Mouse (Mus musculus): Measurements from ENCODE around the gene Fetub. TPM values are rescaled to one million over a fixed set of nuclear protein-coding genes. Genes with fewer than 3 reads are reported as not detected.

Gene Fetub
- total RNA-seq, 2 experiments from 2014 or later, result not detected

DNA sequence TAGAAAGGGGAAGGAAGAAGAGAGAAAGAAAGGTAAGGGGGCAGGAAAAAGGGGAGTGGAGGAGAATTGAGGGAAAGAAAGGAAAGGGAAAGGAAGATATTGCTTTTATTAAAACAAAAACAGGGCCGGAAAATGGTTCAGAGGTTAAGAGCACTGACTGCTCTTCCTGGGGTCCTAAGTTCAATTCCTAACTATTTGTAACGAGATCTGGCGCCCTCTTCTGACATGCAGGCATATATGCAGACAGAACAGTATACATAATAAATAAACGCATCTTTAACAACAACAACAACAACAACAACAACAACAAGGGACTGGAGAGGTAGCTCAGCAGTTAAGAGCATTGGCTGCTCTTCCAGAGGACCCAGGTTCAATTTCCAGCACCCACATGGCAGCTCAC is 34.9 kb downstream of the Fetub start:
- ATAC-seq (replicated peaks; ENCODE audit: low FRiP score, low TSS enrichment, poor library complexity, severe bottlenecking), result no peak

GRCm38 (mm10) chr16:22955397-22956084 is 37.4 kb downstream of the Fetub start:
- ATAC-seq (replicated peaks; ENCODE audit: low FRiP score, low TSS enrichment, poor library complexity, severe bottlenecking), result no peak

DNA sequence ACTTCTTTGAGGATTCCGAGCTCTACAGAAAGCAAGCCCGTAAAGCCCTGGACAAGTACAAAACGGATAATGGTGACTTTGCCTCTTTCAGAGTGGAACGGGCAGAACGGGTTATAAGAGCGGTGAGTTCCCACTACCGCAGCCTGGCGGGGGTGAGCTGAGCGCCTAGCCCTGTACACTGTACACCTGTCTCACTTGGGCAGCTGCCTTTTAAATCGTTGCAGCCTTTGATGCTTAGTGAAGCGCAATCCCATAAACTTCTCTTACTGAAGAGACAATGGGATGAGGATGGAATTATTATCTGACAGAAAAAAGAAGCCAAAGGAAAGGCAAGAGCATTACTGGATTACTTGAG is 37.9 kb downstream of the Fetub start:
- ATAC-seq (replicated peaks; ENCODE audit: low FRiP score, low TSS enrichment, poor library complexity, severe bottlenecking), result no peak

DNA sequence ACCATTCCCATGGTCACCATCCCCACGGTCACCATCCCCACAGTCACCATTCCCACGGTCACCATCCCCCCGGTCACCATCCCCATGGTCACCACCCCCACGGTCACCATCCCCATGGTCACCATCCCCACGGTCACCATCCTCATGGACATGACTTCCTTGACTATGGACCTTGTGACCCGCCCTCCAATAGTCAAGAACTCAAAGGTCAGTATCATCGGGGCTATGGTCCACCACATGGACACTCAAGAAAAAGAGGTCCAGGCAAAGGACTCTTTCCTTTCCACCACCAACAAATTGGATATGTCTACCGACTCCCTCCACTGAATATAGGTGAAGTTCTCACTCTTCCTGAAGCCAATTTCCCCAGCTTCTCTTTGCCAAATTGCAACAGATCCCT is 42.9 kb downstream of the Fetub start:
- no peak for ATAC-seq (replicated peaks; ENCODE audit: low FRiP score, low TSS enrichment, poor library complexity, severe bottlenecking)

DNA sequence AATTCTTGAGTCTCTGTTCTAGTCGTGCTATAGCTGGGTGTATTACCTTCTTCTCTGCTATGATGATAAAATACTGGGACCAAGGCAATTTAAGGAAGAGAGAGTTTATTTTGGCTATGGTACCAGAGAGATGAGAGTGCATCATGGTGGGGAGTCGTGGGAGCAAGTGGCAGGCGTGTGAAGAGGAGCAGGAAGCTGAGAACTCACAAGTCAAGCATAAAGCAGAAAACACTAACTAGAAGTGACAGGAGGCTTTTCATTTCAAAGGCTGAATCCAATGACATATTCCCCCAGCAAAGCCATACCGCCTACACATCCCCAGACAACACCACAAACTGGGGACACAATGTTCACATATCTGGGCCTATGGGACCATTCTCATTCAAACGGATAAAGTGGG is 44.1 kb downstream of the Fetub start:
- ATAC-seq (replicated peaks; ENCODE audit: low FRiP score, low TSS enrichment, poor library complexity, severe bottlenecking), result no peak

GRCm38 (mm10) chr16:22963293-22963692 is 45.2 kb downstream of the Fetub start:
- no peak for ATAC-seq (replicated peaks; ENCODE audit: low FRiP score, low TSS enrichment, poor library complexity, severe bottlenecking)

DNA sequence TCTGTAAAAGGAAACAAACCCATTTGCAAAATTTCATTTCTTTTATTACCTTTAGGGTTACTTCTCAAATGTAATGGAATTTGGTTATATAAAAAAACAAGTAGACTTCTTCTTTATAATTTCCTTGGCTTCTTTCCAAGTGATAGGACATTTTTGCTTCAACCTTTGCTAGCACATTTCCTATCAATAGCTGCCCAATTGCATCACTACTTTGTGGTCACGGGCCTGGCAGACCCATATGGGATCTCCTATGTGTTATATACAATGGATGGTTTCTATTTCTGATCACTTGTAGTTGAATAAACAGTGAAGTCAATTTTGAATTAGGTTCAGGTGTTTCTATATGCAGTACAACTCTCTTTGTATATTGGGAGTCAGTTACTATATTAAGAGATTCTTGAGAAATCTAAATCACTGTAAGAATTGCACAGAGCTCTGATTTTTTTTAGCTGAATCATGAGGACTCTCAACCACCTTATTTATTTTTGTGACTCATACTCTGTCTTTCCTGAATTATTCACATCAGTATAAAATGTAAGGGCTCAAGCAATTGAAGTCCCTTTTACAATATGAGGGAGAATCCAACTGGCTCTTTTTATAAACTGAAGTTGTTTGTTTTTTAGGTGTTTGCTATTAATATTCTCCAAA is 49.4 kb downstream of the Fetub start:
- no peak for ATAC-seq (replicated peaks; ENCODE audit: low FRiP score, low TSS enrichment, poor library complexity, severe bottlenecking)

Other genes with a start within 250 kb of the Fetub start
- gene Crygs, start 106.8 kb upstream of the Fetub start, total RNA-seq (2014; fragmentation: Nextera tagmentation), result not detected in 2 replicates
- not detected in 2 replicates for gene Crygs, start 106.8 kb upstream of the Fetub start, total RNA-seq (2017)
- gene Tbccd1, start 60.7 kb upstream of the Fetub start, total RNA-seq (2014; fragmentation: Nextera tagmentation), result 53.3 and 72.6 TPM in 2 replicates
- 39.7 and 52.5 TPM in 2 replicates for gene Tbccd1, start 60.7 kb upstream of the Fetub start, total RNA-seq (2017)
- 43.2 and 49.9 TPM in 2 replicates for gene Dnajb11, start 60.5 kb upstream of the Fetub start, total RNA-seq (2014; fragmentation: Nextera tagmentation)
- 90.1 and 101 TPM in 2 replicates for gene Dnajb11, start 60.5 kb upstream of the Fetub start, total RNA-seq (2017)
- gene Ahsg, start 27.1 kb upstream of the Fetub start, total RNA-seq (2014; fragmentation: Nextera tagmentation), result not detected in 2 replicates
- not detected in 2 replicates for gene Ahsg, start 27.1 kb upstream of the Fetub start, total RNA-seq (2017)
- not detected in 2 replicates for gene Hrg, start 32.7 kb downstream of the Fetub start, total RNA-seq (2014; fragmentation: Nextera tagmentation)
- not detected in 2 replicates for gene Hrg, start 32.7 kb downstream of the Fetub start, total RNA-seq (2017)
- gene Kng2, start 111.1 kb downstream of the Fetub start, total RNA-seq (2014; fragmentation: Nextera tagmentation), result not detected in 2 replicates
- gene Kng2, start 111.1 kb downstream of the Fetub start, total RNA-seq (2017), result not detected in 2 replicates
- not detected in 2 replicates for gene Kng1, start 139.5 kb downstream of the Fetub start, total RNA-seq (2014; fragmentation: Nextera tagmentation)
- gene Kng1, start 139.5 kb downstream of the Fetub start, total RNA-seq (2017), result not detected in 2 replicates
- gene Eif4a2, start 189.1 kb downstream of the Fetub start, total RNA-seq (2014; fragmentation: Nextera tagmentation), result 524 and 587 TPM in 2 replicates
- 925 and 1,082 TPM in 2 replicates for gene Eif4a2, start 189.1 kb downstream of the Fetub start, total RNA-seq (2017)
- gene Rfc4, start 209.4 kb downstream of the Fetub start, total RNA-seq (2014; fragmentation: Nextera tagmentation), result 216 and 230 TPM in 2 replicates
- gene Rfc4, start 209.4 kb downstream of the Fetub start, total RNA-seq (2017), result 106 and 142 TPM in 2 replicates
- gene Adipoq, start 228.2 kb downstream of the Fetub start, total RNA-seq (2014; fragmentation: Nextera tagmentation), result not detected in 2 replicates
- 0.50 TPM in 1 of 2 replicates, not detected in the other for gene Adipoq, start 228.2 kb downstream of the Fetub start, total RNA-seq (2017)